Mouse (Mus musculus) kidney, postnatal 0 days (tissue): Measurements from ENCODE around the gene Mme. TPM values are rescaled to one million over a fixed set of nuclear protein-coding genes. Genes with fewer than 3 reads are reported as not detected.
A peak's percentile ranks its signal among the peaks of the same experiment; 100 is the strongest.

ENCODE experiments used
- ATAC-seq: fragments of 200-750 bp; cut with Nextera tagmentation; replicated peaks from 2 replicates; pipeline ENCODE4 v1.8.0; 2017; ENCODE audit warnings: low read depth, moderate number of reproducible peaks, moderate TSS enrichment, moderate library complexity; ENCODE audit not compliant: low FRiP score
- DNase-seq: peaks from one replicate; pipeline ENCODE4 v3.0.0-alpha.2; 2016; ENCODE audit warnings: low spot score
- H3K27ac ChIP-seq: fragments of 300-500 bp; sonication (generic); 2 replicates; pipeline ENCODE4 v1.5.1; 2014; ENCODE audit warnings: mild to moderate bottlenecking
- H3K27me3 ChIP-seq: fragments of 300-500 bp; sonication (generic); 2 replicates; pipeline ENCODE4 v1.6.1; 2014; ENCODE audit warnings: low read length, mixed read lengths; ENCODE audit not compliant: insufficient read depth
- H3K36me3 ChIP-seq: fragments of 300-500 bp; sonication (generic); 2 replicates; pipeline ENCODE4 v1.6.1; 2014; ENCODE audit warnings: low read length, mixed read lengths; ENCODE audit not compliant: insufficient read depth
- H3K4me1 ChIP-seq: fragments of 300-500 bp; sonication (generic); replicated peaks from 2 replicates; pipeline ENCODE4 v1.6.1; 2014; ENCODE audit warnings: antibody characterized with exemption, low read length, mixed read lengths; ENCODE audit not compliant: insufficient read depth
- H3K4me2 ChIP-seq: fragments of 300-500 bp; sonication (generic); 2 replicates; pipeline ENCODE4 v1.6.1; 2014; ENCODE audit warnings: mild to moderate bottlenecking, low read length, moderate library complexity, mixed read lengths
- H3K4me3 ChIP-seq: fragments of 300-500 bp; sonication (generic); replicated peaks from 2 replicates; pipeline ENCODE4 v1.5.1; 2014; ENCODE audit warnings: low read depth, low read length
- H3K9ac ChIP-seq: fragments of 300-500 bp; sonication (generic); 2 replicates; pipeline ENCODE4 v1.6.1; 2014; ENCODE audit warnings: low read depth, low read length
- H3K9me3 ChIP-seq: fragments of 300-500 bp; sonication (generic); replicated peaks from 2 replicates; pipeline ENCODE4 v1.6.1; 2016; ENCODE audit warnings: low read length, inconsistent platforms, mixed read lengths
- CTCF ChIP-seq: IDR thresholded peaks from 2 replicates; pipeline ENCODE4 v1.5.1; 2016; ENCODE audit warnings: antibody characterized with exemption, low read depth, mild to moderate bottlenecking, moderate library complexity
- WGBS: fragments of 180-500 bp; shearing (Covaris S2); extraction: QIAGEN DNeasy Blood & Tissue Kit; methylation state at CpG from one replicate; pipeline ENCODE4 v1.1.7; 2014; 5-methylcytosine and 5-hydroxymethylcytosine counted together
- polyA plus RNA-seq: library from polyadenylated mRNA; unstranded; fragments of >200 nt; fragmentation: Nextera tagmentation; extraction: Ambion mirVana; gene quantifications from 2 replicates; pipeline ENCODE4 v1.2.1, GENCODE M21; 2015

Mme gene
- polyA plus RNA-seq, 1 experiment from 2014 or later = 64.2 TPM

DNA sequence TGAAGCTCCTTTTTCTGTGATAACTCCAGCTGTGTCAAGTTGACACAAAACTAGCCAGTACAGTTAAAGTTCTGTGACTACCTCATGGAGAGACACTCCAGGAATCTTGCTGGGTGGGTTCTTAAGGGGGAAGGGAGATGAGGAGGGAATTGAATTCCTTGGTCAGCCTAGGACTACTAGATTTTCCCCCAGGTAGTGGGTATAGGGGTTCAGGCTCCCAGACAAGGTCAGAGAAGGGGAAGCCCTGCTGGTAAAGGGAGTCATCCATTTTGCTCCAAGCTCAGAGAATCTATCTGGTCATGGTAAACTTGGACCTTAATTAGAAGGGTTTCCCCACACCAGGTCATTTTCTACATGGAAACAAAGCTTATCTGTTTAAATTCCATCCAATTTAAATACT lies 2.4 kb downstream of the Mme start:
- no peak overlapping the region for H3K27ac ChIP-seq
- no peak for DNase-seq
- TF ChIP-seq CTCF = no peak
- H3K9me3 ChIP-seq = no peaks in the 10 kb centered on the region
- no peak for ATAC-seq
- H3K36me3 ChIP-seq = no peaks in the 10 kb centered on the region
- no peaks in the 10 kb centered on the region for H3K4me1 ChIP-seq
- H3K27me3 ChIP-seq = no peaks in the 10 kb centered on the region
- no peak overlapping the region for H3K4me2 ChIP-seq
- no peak overlapping the region for H3K4me3 ChIP-seq
- no peak overlapping the region for H3K9ac ChIP-seq

DNA sequence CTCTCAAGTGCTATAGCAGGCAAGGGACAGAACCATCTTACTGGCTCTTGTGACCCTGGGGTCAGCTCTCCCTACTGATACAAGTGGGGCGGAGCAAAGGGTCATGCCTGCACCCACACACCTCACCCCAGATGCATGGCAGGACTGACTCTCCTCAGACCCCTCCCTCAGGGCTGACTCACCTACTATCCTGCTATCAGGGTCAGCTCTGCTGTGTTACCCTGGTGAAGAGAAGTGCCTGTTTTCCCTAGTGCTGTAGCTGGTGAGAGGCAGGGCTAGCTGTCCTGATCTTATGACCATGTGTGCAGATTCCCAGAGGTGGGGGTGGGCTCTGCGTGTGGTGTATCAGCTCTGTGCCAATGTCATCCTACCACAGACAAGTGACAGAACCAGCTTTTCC lies 30.8 kb downstream of the Mme start:
- Histone ChIP-seq H3K27me3 (no peaks in the 10 kb centered on the region), H3K36me3 (no peaks in the 10 kb centered on the region), H3K27ac (no peak overlapping the region), H3K9me3 (no peaks in the 10 kb centered on the region), H3K9ac (no peak overlapping the region), H3K4me2 (no peak overlapping the region), H3K4me3 (no peak overlapping the region), H3K4me1 (no peaks in the 10 kb centered on the region)
- ATAC-seq = peak; percentile 61; the same call in 1 of the 2 replicates
- no peak for DNase-seq
- 90% methylated on average over 2 of the region's 2 CpGs for WGBS
- no peak for TF ChIP-seq CTCF

DNA sequence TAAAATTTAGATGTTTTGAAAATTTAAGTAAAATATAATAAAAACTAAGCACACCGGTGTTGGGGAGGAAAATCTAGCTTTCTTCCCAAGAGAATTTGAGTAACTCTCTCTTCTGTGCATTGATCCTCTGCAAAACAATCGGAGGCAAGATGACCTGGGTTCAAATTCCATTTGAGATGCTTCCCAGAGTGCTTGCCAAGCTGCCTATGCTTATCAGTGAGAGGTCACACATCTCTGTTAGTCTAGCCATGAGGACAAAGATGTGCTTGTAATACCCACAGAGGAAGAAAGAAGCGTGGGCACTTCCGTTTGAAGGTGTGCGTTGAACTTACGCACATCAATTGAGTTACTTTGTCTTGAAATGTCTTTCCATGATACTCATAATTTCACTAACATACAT lies 53.0 kb downstream of the Mme start:
- Histone ChIP-seq H3K4me1 (no peaks in the 10 kb centered on the region), H3K36me3 (no peaks in the 10 kb centered on the region), H3K4me3 (no peak overlapping the region), H3K27ac (no peak overlapping the region), H3K27me3 (no peaks in the 10 kb centered on the region), H3K9me3 (no peaks in the 10 kb centered on the region), H3K4me2 (no peak overlapping the region), H3K9ac (no peak overlapping the region)
- ATAC-seq = no peak
- no peak for TF ChIP-seq CTCF
- no peak for DNase-seq
- 82% methylated on average over 6 of the region's 6 CpGs for WGBS

DNA sequence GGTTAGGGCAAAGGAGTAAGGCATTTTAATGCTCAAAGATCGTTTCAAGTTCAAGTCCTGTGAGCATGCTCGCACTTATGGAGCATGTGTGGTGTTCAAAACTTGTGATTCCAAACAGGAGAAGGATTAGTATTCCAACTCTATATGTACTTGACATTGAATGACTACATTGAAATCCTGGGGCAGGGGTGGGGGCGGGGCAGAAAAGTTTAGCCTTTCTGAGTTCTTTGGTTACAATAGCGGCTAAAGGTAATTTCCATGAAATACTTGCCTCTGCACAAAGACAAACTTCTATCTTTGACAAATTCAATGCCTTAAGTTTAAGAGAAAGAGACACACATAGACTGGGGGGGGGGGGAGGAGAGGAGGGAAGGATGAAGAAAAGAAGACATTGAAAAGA lies 53.5 kb downstream of the Mme start:
- WGBS = 44% methylated on average over 4 of the region's 4 CpGs
- Histone ChIP-seq H3K27me3 (no peaks in the 10 kb centered on the region), H3K4me1 (no peaks in the 10 kb centered on the region), H3K9me3 (no peaks in the 10 kb centered on the region), H3K9ac (peak overlapping the region; percentile 80; the same call in 1 of the 2 replicates), H3K27ac (no peak overlapping the region), H3K4me3 (peak overlapping the region; percentile 81), H3K36me3 (no peaks in the 10 kb centered on the region), H3K4me2 (peak overlapping the region; percentile 92)
- no peak for TF ChIP-seq CTCF
- DNase-seq (no peak), ATAC-seq (no peak)

DNA sequence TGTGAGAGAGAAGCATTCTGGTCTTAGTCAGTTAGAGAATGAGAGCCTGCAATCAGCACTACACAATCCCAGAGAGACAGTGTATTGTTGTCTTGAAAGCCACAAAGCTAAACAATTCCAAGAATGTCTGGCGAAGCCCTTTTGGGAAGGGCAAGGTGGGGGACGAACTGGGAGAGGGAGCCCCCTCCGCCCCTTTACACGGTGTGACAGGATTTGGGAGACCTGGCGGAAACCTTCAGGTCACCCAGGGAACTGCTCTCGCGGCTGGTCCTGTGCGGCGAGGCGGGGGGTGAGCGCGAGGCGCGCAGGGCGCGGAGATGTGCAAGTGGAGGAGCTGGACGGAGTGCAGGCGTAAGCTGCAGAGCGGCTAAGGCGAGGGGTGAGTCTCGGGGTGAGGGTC lies 53.9 kb downstream of the Mme start:
- under 1% methylated on average over 21 of the region's 21 CpGs for WGBS
- DNase-seq = peak; percentile 69

DNA sequence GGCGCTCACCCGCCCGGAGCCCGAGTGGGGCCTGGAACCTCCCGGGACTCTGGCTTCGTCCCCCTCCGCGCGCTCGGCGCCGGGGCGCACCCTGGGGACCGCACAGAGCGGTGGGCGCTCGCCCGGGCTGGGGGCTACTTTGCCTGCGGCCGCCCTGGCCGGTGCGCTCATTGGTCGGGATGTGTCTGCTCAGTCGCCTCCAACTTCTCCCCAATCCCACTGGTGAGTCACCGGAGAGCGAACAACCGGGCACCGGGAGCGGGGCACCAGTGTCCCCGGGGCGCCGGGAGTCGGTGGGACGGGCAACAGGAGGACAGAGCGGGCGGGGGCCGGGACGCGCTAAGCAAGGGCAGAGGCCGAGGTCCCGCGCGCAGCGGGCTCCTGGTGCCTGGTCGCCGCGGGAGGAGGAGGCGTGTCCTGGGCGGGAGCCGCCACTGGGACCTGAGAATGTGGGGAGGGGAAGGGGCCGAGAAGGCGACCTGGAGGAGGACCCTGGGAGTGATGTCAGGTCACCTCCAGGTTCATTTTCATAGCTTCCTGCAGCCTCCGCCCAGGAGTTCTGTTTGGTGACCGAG lies 54.4 kb downstream of the Mme start:
- Histone ChIP-seq H3K27ac (peak overlapping the region; percentile 88), H3K4me2 (peak overlapping the region; percentile 92)

More for the DNA sequence above, 53.9 kb downstream of the Mme start:
- peak overlapping the region; percentile 92 for H3K4me2 ChIP-seq
- H3K27ac ChIP-seq = peak overlapping the region; percentile 88
- no peaks in the 10 kb centered on the region for H3K27me3 ChIP-seq
- TF ChIP-seq CTCF = peak; percentile 35; the same call in 1 of the 2 replicates
- peak overlapping the region; percentile 81 for H3K4me3 ChIP-seq
- ATAC-seq = peak; percentile 90
- H3K36me3 ChIP-seq = no peaks in the 10 kb centered on the region
- H3K9me3 ChIP-seq = no peaks in the 10 kb centered on the region
- H3K4me1 ChIP-seq = no peaks in the 10 kb centered on the region
- peak overlapping the region; percentile 80 for H3K9ac ChIP-seq

DNA sequence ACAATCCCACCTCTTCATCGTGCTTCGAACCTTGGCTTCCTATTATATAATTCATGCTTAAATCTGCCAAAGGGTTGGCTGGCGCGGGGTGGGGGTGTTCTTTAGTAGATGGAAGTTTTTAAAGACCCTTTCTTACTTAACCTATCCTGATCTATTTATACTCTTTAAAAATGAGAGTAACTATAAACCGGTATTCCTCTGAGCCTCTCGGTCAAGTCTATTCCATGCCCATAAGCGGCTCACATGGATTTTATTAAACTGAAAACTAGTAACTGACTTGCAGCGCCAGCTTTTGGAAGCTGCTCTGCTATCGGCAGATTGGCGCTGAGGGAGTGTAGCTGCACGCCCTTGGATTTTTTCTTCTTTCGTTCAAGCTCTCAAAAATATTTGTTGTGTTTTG lies 55.1 kb downstream of the Mme start:
- Histone ChIP-seq H3K27me3 (no peaks in the 10 kb centered on the region), H3K4me2 (peak overlapping the region; percentile 92), H3K9ac (peak overlapping the region; percentile 80; the same call in 1 of the 2 replicates), H3K4me3 (peak overlapping the region; percentile 81), H3K27ac (peak overlapping the region; percentile 88), H3K9me3 (no peaks in the 10 kb centered on the region), H3K36me3 (no peaks in the 10 kb centered on the region), H3K4me1 (no peaks in the 10 kb centered on the region)
- no peak for ATAC-seq
- no peak for TF ChIP-seq CTCF
- WGBS = 7% methylated on average over 12 of the region's 12 CpGs
- peak; percentile 47 for DNase-seq

More for the DNA sequence above, 54.4 kb downstream of the Mme start:
- DNase-seq (peak; percentile 54), ATAC-seq (peak; percentile 87)
- no peak for TF ChIP-seq CTCF
- Histone ChIP-seq H3K36me3 (no peaks in the 10 kb centered on the region), H3K27me3 (no peaks in the 10 kb centered on the region), H3K9ac (peak overlapping the region; percentile 80), H3K4me1 (no peaks in the 10 kb centered on the region), H3K9me3 (no peaks in the 10 kb centered on the region), H3K4me3 (peak overlapping the region; percentile 81)
- WGBS = under 1% methylated on average over 40 of the region's 54 CpGs
